Mouse (Mus musculus) lung, embryonic 14.5 days (tissue): ENCODE data around the gene Cdk18. TPM values are rescaled to one million over a fixed set of nuclear protein-coding genes. Genes with fewer than 3 reads are reported as not detected.

Source experiments
- ATAC-seq: fragments of 200-750 bp; cut with Nextera tagmentation; 2 replicates; pipeline ENCODE4 v1.8.0; 2017; ENCODE audit warnings: mild to moderate bottlenecking, moderate TSS enrichment, moderate library complexity; ENCODE audit not compliant: insufficient read depth
- DNase-seq: peaks from one replicate; pipeline ENCODE4 v3.0.0-alpha.2; 2015
- H3K27ac ChIP-seq: fragments of 300-500 bp; sonication (generic); 2 replicates; pipeline ENCODE4 v1.5.1; 2014; ENCODE audit warnings: low read depth, mild to moderate bottlenecking, moderate library complexity
- H3K27me3 ChIP-seq: fragments of 300-500 bp; sonication (generic); 2 replicates; pipeline ENCODE4 v1.6.1; 2014; ENCODE audit warnings: low read length, control low read depth; ENCODE audit not compliant: insufficient read depth
- H3K36me3 ChIP-seq: fragments of 300-500 bp; sonication (generic); 2 replicates; pipeline ENCODE4 v1.6.1; 2014; ENCODE audit warnings: control low read depth; ENCODE audit not compliant: insufficient read depth
- H3K4me1 ChIP-seq: fragments of 300-500 bp; sonication (generic); 2 replicates; pipeline ENCODE4 v1.6.1; 2014; ENCODE audit warnings: antibody characterized with exemption, control low read depth; ENCODE audit not compliant: insufficient read depth
- H3K4me2 ChIP-seq: fragments of 300-500 bp; sonication (generic); 2 replicates; pipeline ENCODE4 v1.6.1; 2014; ENCODE audit warnings: mild to moderate bottlenecking
- H3K4me3 ChIP-seq: fragments of 300-500 bp; sonication (generic); 2 replicates; pipeline ENCODE4 v1.5.1; 2014; ENCODE audit warnings: low read depth, low read length
- H3K9ac ChIP-seq: fragments of 300-500 bp; sonication (generic); 2 replicates; pipeline ENCODE4 v1.6.1; 2014
- H3K9me3 ChIP-seq: fragments of 300-500 bp; sonication (generic); 2 replicates; pipeline ENCODE4 v1.6.1; 2016; ENCODE audit warnings: low read depth, low read length, control low read depth
- CTCF ChIP-seq: IDR thresholded peaks from 2 replicates; pipeline ENCODE4 v1.5.1; 2016; ENCODE audit warnings: antibody characterized with exemption, low read depth
- WGBS: fragments of 180-500 bp; shearing (Covaris S2); extraction: QIAGEN DNeasy Blood & Tissue Kit; methylation state at CpG from one replicate; pipeline ENCODE4 v1.1.7; 2014; 5-methylcytosine and 5-hydroxymethylcytosine counted together
- polyA plus RNA-seq: library from polyadenylated mRNA; unstranded; fragments of >200 nt; fragmentation: Nextera tagmentation; extraction: Ambion mirVana; gene quantifications from 2 replicates; pipeline ENCODE4 v1.2.1, GENCODE M21; 2014

Cdk18 gene
- polyA plus RNA-seq, 1 experiment from 2014 or later, result 8.0 TPM

GRCm38 (mm10) chr1:132157016-132157781 lies 17.7 kb upstream of the Cdk18 start:
- TF ChIP-seq CTCF, result peak; percentile 100
- H3K4me2 ChIP-seq, result peak overlapping the region; percentile 32; the same call in 1 of the 2 replicates
- no peak overlapping the region for H3K27ac ChIP-seq
- H3K9me3 ChIP-seq, result no peaks in the 10 kb centered on the region
- H3K9ac ChIP-seq, result no peak overlapping the region
- WGBS, result 17% methylated on average over 14 of the region's 14 CpGs
- ATAC-seq (peak; percentile 64), DNase-seq (peak; percentile 93)
- H3K4me1 ChIP-seq, result 0 out of 2 replicates have a peak, but pooled peaks cover 2% of the 10 kb centered on the region
- H3K27me3 ChIP-seq, result 0 out of 2 replicates have a peak, but pooled peaks cover 6% of the 10 kb centered on the region
- no peaks in the 10 kb centered on the region for H3K36me3 ChIP-seq
- no peak overlapping the region for H3K4me3 ChIP-seq

GRCm38 (mm10) chr1:132155737-132156136 lies 16.3 kb upstream of the Cdk18 start:
- DNase-seq, result peak; percentile 95
- Histone ChIP-seq H3K9me3 (no peaks in the 10 kb centered on the region), H3K4me1 (no peaks in the 10 kb centered on the region), H3K27ac (no peak overlapping the region), H3K9ac (no peak overlapping the region), H3K4me3 (no peak overlapping the region), H3K4me2 (0 out of 2 replicates have a peak overlapping the region, but pooled peaks have one; percentile 13), H3K27me3 (0 out of 2 replicates have a peak, but pooled peaks cover 6% of the 10 kb centered on the region), H3K36me3 (no peaks in the 10 kb centered on the region)
- peak; percentile 25; the same call in 1 of the 2 replicates for ATAC-seq
- TF ChIP-seq CTCF, result peak; percentile 96
- 10% methylated on average over 6 of the region's 6 CpGs for WGBS

GRCm38 (mm10) chr1:132153691-132154090 lies 14.2 kb upstream of the Cdk18 start:
- Histone ChIP-seq H3K9ac (no peak overlapping the region), H3K27me3 (no peaks in the 10 kb centered on the region), H3K9me3 (no peaks in the 10 kb centered on the region), H3K4me2 (no peak overlapping the region), H3K4me3 (no peak overlapping the region), H3K27ac (no peak overlapping the region), H3K4me1 (peaks cover 5% of the 10 kb centered on the region; the same call in 1 of the 2 replicates), H3K36me3 (no peaks in the 10 kb centered on the region)
- 21% methylated on average over 8 of the region's 8 CpGs for WGBS
- no peak for TF ChIP-seq CTCF
- DNase-seq (no peak), ATAC-seq (no peak)

GRCm38 (mm10) chr1:132153086-132153690 lies 13.7 kb upstream of the Cdk18 start:
- 60% methylated on average over 15 of the region's 15 CpGs for WGBS

GRCm38 (mm10) chr1:132151908-132152307 lies 12.4 kb upstream of the Cdk18 start:
- DNase-seq (no peak), ATAC-seq (no peak)
- Histone ChIP-seq H3K9ac (no peak overlapping the region), H3K9me3 (no peaks in the 10 kb centered on the region), H3K4me2 (no peak overlapping the region), H3K27ac (no peak overlapping the region), H3K36me3 (no peaks in the 10 kb centered on the region), H3K4me1 (peaks cover 5% of the 10 kb centered on the region; the same call in 1 of the 2 replicates), H3K27me3 (no peaks in the 10 kb centered on the region), H3K4me3 (no peak overlapping the region)
- TF ChIP-seq CTCF, result no peak
- WGBS, result 42% methylated on average over 2 of the region's 2 CpGs

More at GRCm38 (mm10) chr1:132153086-132153690, 13.7 kb upstream of the Cdk18 start:
- Histone ChIP-seq H3K9me3 (no peaks in the 10 kb centered on the region), H3K9ac (no peak overlapping the region), H3K4me2 (no peak overlapping the region), H3K4me1 (peaks cover 5% of the 10 kb centered on the region; the same call in 1 of the 2 replicates), H3K27me3 (no peaks in the 10 kb centered on the region), H3K27ac (no peak overlapping the region), H3K4me3 (no peak overlapping the region), H3K36me3 (no peaks in the 10 kb centered on the region)
- DNase-seq, result no peak
- no peak for TF ChIP-seq CTCF
- ATAC-seq, result no peak

- H3K27ac ChIP-seq, result no peak overlapping the region; the same call in 1 of the 2 replicates
Observed at GRCm38 (mm10) chr1:132150817-132151601, 11.5 kb upstream of the Cdk18 start.

More at GRCm38 (mm10) chr1:132150817-132151601, 11.5 kb upstream of the Cdk18 start:
- Histone ChIP-seq H3K9me3 (no peaks in the 10 kb centered on the region), H3K4me1 (peaks cover 5% of the 10 kb centered on the region; the same call in 1 of the 2 replicates), H3K4me2 (no peak overlapping the region), H3K4me3 (no peak overlapping the region), H3K36me3 (no peaks in the 10 kb centered on the region), H3K9ac (no peak overlapping the region), H3K27me3 (no peaks in the 10 kb centered on the region)
- ATAC-seq (no peak), DNase-seq (no peak)
- TF ChIP-seq CTCF, result no peak
- 60% methylated on average over 15 of the region's 15 CpGs for WGBS
